Mouse (Mus musculus) adipose tissue, adult 10 weeks (tissue): ENCODE data around the gene Meaf6. TPM values are rescaled to one million over a fixed set of nuclear protein-coding genes. Genes with fewer than 3 reads are reported as not detected.

ENCODE experiments used
- polyA plus RNA-seq: library from polyadenylated mRNA; stranded (reverse); fragments of 350-450 nt; fragmentation: Illumina TruSeq; extraction: RNeasy Lipid Tissue Mini Kit (QIAGEN cat#74804); gene quantifications from one replicate; pipeline ENCODE4 v1.2.3, GENCODE M21; 2014; ENCODE audit warnings: low read depth, low replicate concordance

Meaf6 gene
- 38.4 TPM for polyA plus RNA-seq

GRCm38 (mm10) chr4:125084403-125085345 is at the start of gene Meaf6:
Gene Meaf6 (plus strand): TSS chr4:125085134.

GRCm38 (mm10) chr4:125065517-125066307 is 19.2 kb upstream of the Meaf6 start, which contains the start of gene Dnali1:
Gene Dnali1 (minus strand): TSS chr4:125065703.

GRCm38 (mm10) chr4:125066490-125067370 is 18.2 kb upstream of the Meaf6 start, which contains the start of gene Snip1:
Gene Snip1 (plus strand): TSS chr4:125066672.

GRCm38 (mm10) chr4:125127305-125128084 is 42.6 kb downstream of the Meaf6 start, which contains the start of gene Zc3h12a:
Gene Zc3h12a (minus strand): TSS chr4:125127840.

Other genes with a start within 250 kb of the Meaf6 start
- gene Yrdc, start 234.5 kb upstream of the Meaf6 start, polyA plus RNA-seq, result 31.5 TPM
- gene 1110065P20Rik, start 233.9 kb upstream of the Meaf6 start, polyA plus RNA-seq, result 62.5 TPM
- gene Maneal, start 223.0 kb upstream of the Meaf6 start, polyA plus RNA-seq, result 0.35 TPM
- 0.21 TPM for gene Epha10, start 204.2 kb upstream of the Meaf6 start, polyA plus RNA-seq
- gene 9930104L06Rik, start 148.1 kb upstream of the Meaf6 start, polyA plus RNA-seq, result 15.3 TPM
- gene Cdca8, start 145.8 kb upstream of the Meaf6 start, polyA plus RNA-seq, result 3.2 TPM
- 33.8 TPM for gene Rspo1, start 98.7 kb upstream of the Meaf6 start, polyA plus RNA-seq
- gene Gnl2, start 68.5 kb upstream of the Meaf6 start, polyA plus RNA-seq, result 57.5 TPM
- gene Dnali1, start 19.4 kb upstream of the Meaf6 start, polyA plus RNA-seq, result 7.1 TPM
- gene Snip1, start 18.5 kb upstream of the Meaf6 start, polyA plus RNA-seq, result 13.8 TPM
- 5.3 TPM for gene Zc3h12a, start 42.7 kb downstream of the Meaf6 start, polyA plus RNA-seq